Mouse (Mus musculus): ENCODE data around the gene Iqgap2. TPM values are rescaled to one million over a fixed set of nuclear protein-coding genes. Genes with fewer than 3 reads are reported as not detected.
A peak's percentile ranks its signal among the peaks of the same experiment; 100 is the strongest.

The Iqgap2 gene
- total RNA-seq, 2 experiments from 2014 or later, result 16.9 to 41.5 TPM

DNA sequence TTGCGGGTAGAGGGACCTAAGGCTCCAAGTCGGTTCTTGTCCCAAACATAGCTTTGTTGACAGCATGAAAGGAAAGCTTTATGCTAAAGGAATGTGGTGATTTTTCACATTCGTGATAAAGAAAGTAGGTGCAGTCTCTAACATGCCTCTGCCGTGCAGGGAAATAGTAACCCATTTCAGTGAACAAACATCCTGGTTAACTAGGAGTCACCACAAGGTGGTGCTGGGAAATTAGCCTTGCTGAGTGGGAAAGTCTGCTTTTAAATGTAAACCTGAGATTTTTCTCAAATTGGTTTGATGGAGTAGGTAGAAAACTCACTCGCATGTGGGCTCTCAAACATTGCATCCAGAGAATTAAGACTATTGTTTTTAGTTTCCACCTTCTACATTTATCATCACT lies 152.1 kb downstream of the Iqgap2 start:
- no peak for ATAC-seq (replicated peaks; ENCODE audit: low FRiP score, poor library complexity, severe bottlenecking)

DNA sequence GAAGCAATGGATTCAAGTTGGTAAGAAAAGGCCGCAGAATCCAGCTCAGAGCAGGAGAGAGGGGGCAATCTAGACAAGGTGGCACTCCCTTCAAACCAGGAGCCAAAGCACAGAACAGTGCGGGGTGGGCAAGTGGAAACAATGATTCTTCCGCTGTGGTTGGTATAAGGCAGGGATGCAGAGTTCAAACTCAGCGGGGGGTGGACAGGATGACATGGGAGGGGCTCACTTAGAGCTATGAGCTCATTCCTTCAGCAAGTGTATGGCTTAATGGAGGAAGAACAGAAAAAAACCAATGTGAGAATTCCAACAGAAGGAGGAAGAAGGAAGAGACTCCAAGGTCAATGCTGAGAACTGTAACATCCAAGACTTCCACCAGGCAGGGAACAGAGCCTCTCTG lies 161.2 kb downstream of the Iqgap2 start:
- no peak for ATAC-seq (replicated peaks; ENCODE audit: low FRiP score, poor library complexity, severe bottlenecking)

DNA sequence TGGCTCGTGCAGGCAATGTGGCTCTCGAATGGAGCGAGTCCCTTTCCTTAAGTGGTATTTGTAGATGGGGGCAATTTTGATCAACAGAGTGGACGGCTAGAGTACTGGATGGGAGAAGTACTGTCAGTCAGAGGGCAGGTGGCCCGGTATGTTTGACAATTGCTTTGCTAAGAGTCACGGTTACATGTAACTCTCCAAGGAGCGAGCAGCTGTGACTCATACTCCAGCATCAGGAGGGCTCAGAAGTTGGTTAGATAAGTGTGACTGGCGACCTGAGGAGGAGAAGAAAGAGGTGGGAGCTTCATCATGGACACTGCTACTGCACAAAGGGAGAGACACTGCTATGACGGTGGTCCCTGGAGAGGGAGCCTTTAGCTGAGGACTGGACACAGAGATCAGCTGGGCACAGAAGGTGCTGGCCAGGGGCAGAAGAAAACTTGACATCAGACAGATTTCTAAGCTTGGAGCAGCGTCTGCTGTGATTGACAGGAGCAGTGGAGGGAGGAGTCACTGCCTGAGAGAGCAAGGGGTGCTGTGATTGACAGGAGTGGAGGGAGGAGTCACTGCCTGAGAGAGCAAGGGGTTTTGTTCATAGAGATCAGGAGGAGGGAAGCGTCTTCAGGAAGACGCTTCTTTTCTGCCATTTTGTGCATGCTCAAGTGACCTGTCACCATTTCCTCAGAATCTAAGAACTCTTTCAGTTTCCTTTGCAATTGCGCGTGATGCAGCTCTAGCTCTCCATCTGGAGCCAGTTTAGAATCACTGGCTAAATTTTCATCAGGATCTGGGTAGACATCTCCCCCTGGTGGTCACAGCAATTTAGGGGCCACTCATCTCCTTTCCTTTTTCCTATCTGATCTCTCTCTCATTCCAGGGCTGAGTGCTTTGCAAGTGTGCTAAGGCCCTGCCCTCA lies 172.1 kb downstream of the Iqgap2 start:
- peak; percentile 87 for ATAC-seq (replicated peaks; ENCODE audit: low FRiP score, poor library complexity, severe bottlenecking)

DNA sequence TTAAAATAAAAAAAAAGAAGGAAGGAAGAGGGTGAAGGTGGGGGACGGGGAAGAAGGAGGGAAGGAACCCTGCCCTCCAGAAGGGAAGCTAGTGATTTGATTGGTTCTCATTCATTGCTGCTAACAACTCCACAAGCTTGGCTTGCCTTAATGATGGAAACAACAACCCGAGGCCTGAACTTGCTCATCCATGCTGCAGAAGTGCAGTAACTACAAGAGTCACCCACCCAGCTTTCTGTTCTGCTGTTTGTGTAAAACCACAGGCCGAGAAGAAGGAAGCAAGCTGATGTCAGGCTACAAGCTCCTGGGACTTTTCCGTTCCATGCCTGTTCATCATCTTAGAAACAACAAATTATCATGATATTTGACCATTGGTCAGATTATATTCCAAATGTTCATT lies 176.4 kb downstream of the Iqgap2 start:
- ATAC-seq (replicated peaks; ENCODE audit: low FRiP score, poor library complexity, severe bottlenecking), result no peak

DNA sequence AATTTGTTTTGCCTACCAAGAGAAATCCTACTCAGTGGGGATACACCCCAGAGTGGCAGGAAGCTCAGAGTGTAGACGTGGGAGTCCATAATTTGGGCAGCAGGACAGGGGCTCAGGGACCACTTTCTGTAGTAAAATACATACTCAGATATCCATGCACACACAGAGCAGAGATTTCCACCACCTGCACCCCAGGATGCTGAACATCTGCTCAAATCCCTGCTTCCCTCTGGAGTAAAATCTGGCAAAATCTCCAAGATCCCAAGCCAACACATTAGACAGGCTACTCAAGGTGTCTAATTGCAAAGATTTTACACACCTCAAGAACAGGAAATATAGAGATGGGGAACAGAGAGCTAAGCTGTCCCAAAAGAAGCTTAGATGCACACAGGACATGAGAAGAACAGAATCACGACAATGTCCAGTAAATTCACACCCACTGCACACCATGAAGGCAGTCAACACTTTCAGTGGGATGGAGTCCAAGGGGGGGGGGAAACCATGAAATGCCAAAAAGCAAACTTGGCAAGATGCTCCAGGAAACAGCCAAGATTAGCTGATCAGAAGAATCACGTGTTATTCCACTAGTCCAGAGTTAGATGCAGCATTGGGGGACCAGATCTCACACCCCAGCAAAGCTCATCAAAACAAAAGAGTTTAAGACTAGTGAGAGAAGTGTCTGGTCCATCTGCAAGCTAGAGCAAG lies 177.3 kb downstream of the Iqgap2 start:
- no peak for ATAC-seq (replicated peaks; ENCODE audit: low FRiP score, poor library complexity, severe bottlenecking)

DNA sequence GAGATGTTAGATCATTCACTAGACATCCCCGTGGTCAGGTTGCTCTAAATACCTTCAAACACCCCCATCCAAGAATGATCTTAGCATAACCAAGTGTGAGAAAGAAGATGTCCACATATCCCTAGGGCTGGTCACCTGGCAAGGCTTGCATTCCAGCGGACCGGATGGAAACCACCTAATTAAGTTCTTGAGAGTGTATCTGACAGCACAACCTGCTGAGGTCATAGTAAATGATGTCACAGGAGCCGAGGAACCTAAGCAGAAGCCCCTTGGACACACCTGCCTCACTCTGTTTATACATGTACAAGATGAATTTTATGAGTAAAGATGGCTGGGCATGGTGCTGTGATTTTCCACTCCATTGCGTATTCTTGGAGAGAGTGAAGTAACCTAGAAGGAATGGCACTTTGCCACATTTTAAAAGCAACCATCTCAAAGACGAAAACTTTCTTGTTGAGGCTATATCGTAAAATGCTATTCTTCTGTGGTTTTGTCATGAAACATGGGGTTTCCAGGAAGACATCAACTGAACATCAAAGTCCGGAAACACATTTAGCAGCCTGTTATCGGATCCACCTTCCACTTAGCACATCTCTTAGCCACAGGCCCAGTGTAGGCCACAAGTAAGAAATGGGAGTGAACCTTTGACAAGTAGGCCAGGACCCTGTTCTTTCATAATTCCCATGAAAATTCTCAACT lies 179.0 kb downstream of the Iqgap2 start:
- no peak for ATAC-seq (replicated peaks; ENCODE audit: low FRiP score, poor library complexity, severe bottlenecking)

DNA sequence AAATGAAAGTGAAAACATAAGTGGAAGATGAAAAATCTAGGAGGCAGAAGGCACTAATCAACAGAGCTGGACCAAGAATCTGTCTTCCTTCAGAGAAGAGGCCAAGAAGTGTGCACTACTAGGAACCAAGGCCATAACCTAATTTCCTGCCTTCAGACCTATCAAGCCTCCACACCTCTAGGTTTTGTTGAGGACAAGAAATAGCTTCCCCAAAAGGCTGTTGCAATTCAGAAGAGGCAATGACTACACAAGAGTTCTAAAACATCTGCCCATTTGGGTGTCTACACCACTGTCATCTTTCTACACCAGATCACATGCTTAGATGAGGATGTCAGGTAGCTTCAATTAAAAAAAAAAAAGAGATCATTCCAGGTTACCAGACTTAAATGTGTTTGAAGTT lies 179.7 kb downstream of the Iqgap2 start:
- ATAC-seq (replicated peaks; ENCODE audit: low FRiP score, poor library complexity, severe bottlenecking), result no peak

DNA sequence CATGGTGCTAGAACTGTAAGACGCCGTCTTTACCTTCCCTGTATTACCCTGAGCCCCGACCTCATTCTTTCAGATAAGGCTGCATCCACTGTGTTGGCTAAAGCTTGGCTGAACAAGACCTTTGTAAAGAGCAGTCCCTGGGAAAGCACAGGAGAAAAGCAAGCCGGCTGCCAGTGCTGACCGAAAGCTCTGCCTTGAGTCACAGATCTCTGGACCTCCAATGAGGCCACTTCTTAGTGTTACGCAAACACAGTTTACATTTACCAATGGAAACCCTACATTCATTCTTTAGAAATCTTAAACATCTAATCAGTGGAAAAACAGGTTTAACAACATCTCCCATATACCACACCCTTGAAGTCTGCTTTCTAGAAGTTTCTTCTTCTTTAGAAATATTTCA lies 186.1 kb downstream of the Iqgap2 start:
- no peak for ATAC-seq (replicated peaks; ENCODE audit: low FRiP score, poor library complexity, severe bottlenecking)

DNA sequence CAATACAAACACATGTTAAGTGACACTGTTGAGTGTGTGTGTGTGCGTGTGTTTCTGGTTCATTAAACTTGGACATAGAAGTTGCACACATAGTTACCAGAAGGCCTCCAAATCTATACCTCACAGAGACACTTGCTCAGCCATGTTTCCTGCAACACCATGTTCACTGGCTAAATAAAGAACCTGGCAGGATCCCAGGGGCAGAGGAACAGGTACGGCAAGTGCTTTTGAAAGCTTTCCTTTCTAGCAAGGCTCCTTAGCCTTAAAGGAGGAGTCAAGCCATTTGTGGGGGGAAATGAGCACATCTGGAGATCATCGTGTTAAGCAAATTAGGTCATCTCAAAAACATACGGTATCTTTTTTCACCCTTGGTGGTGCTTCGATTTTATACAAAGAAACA lies 188.3 kb downstream of the Iqgap2 start:
- no peak for ATAC-seq (replicated peaks; ENCODE audit: low FRiP score, poor library complexity, severe bottlenecking)

DNA sequence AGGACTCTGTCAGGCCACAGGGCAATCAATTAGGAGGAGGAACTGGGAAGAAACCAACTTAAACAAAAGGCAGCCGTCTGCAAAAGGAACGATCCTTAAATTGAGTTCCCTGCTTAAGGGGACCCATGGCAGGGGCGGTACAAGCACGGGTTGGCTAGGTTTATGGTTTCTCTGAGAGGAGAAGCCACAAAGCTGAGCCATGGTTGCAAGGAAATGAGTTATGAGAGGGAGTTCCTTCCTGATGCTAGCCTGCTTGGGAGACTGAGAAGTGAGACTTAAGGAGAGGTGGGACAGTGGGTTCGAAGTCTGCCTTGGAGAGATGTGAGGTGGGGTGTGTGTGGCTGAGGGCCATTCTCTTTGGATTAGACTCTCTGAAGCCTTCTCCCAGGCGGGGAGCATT lies 193.8 kb downstream of the Iqgap2 start:
- ATAC-seq (replicated peaks; ENCODE audit: low FRiP score, poor library complexity, severe bottlenecking), result no peak

DNA sequence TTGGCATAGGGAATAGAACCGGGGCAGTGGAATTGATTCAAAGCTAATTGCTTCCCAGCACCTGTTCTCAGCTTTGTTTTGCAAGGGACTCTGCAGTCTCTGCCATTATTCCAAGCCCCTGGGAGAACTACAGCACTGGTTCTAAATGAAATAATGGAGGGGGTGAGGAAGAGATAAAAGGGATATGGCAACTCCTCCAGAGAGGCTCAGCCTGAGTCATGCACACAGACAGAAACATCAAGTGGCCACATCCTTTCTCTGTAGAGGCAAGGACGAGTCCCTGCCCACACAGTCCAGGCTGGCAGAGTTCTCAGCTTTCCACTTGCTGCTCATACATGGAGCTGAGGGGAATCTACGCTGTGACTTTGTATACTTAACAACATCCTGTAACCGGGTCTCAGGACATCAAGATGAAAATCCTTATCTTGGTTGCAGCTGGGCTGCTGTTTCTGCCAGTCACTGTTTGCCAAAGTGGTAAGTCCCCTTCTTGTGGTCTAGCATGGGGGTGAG lies 195.0 kb downstream of the Iqgap2 start, which contains the start of gene F2rl2:
Gene F2rl2 (plus strand): TSS at position 200 of the 510 bp plus-strand sequence.
- peak; percentile 46 for ATAC-seq (replicated peaks; ENCODE audit: low FRiP score, poor library complexity, severe bottlenecking)

DNA sequence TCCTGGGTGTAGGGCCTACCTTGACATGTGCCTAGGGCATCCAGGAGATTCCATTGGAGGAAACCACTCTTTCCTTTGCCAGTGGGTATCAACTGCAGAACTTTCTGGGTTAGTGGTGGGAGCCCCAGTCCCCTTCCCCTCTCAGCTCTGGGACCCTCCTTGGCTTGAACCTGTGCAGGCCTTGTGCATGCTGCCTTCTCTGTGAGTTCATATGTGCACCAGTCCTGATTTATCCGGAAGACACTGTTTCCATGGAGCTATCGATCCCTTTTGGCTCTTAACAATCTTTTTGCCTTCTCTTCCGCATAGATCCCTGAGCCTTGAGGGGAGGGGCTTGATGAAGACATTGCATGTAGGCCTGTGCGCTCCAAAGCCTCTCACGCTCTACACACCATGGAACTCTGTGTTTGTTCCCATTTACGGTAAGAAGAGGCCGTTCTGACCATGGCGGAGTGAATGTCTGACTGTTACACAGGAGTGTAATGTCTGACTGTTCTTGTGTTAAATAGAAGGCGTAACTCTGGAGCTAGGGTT lies 195.5 kb downstream of the Iqgap2 start:
- no peak for ATAC-seq (replicated peaks; ENCODE audit: low FRiP score, poor library complexity, severe bottlenecking)

DNA sequence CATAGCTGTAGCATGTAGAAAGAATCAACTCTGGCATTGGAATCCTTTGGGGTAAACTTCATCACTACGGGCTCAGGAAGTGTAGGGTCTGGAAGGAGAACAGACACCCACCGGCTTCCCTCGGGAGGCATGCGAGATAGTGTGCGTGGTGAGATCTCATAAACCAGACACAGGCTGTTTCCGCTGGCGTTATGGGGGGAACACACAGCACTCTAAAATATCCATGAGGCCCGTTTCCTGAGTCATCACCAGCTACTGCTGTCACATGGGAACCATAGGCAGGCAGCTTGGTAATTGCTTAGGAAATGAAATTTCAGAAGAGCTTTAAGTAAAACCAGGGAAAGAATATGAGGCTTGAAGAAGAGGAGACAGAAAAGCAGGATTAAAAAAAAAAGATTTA lies 199.5 kb downstream of the Iqgap2 start:
- ATAC-seq (replicated peaks; ENCODE audit: low FRiP score, poor library complexity, severe bottlenecking), result no peak

DNA sequence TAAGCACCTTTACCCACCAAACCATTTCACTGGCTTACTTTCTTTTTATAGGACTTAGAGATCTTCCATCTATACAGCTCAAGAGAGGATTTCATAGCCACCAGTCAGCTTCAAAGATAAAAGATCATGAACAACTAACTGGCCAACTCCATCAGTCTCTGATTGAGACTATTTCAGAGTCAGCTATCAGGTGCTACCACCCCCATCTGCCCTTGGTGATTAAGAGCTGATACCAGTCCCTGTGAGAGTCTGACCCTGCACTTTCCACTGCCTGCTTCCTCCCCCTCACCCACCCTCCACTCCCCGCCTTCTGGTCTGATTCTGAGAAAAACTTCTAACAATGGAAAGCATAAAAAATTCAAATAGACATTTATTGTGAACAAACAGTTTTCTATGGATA lies 203.1 kb downstream of the Iqgap2 start:
- peak; percentile 76 for ATAC-seq (replicated peaks; ENCODE audit: low FRiP score, poor library complexity, severe bottlenecking)

DNA sequence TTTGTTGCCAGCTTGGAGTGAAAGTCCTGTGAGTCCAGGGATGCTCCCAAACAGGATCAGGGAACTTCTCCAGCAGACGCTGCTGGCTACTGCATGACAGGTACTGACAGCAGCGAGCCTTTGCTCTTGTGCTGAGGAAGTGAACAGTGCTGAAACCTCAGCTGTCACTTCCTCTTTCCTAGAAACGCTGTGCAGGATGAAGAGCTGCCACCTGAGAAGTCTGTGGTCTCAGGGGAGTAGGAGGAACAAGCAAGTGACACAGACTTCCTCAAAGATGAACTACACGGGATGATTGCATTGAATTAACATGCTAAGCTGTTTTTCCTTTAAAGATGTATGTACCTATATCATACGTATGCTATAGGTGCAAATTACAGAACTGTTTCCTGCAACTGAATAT lies 206.0 kb downstream of the Iqgap2 start:
- no peak for ATAC-seq (replicated peaks; ENCODE audit: low FRiP score, poor library complexity, severe bottlenecking)

DNA sequence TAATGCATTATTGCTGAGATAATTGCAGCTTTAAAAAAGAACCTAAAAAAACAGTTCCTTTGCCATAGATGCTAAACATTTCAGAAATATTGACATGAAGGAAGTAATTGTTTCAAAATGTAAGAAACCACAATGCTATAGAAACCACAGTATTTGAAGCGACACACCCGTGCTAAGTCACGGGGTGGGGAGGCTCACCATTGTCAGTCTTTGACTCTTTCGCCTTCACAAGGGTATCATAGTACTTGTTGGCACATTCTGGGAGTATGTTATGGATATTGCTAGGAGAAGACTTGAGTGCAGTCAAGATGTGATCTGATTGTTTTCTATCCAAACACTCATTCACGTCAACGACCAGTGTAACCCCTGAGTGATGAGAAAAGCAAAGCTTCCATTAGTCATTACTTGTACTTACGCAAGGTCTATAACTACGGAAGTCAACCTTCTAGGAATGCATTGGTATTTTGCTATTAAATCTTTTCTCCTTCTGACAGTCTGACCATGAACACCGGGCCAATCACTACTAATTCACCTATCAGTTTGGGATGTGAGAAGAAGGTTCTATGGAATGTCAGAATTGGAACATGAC lies 207.0 kb downstream of the Iqgap2 start:
- no peak for ATAC-seq (replicated peaks; ENCODE audit: low FRiP score, poor library complexity, severe bottlenecking)

DNA sequence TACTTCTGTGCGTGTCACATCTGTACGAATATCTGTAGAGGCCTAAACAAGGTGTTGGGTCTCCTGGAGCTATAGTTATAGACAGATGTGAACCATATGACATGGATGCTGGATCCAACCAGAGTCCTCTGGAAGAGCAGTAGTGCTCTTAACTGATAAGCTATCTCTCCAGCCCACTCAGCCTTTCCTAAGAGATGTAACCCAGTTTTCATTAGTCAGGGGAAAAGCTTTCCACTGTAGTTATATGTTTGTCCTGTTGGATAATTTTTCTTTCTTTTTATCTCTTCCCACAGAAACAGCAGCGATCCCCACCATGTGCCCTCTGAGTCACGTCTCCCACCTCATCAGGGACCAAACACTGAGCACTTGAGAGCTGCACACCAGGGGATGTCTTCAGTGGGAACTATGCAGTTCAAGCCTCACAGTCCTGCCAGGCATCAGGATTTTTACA lies 212.2 kb downstream of the Iqgap2 start:
- peak; percentile 94 for ATAC-seq (replicated peaks; ENCODE audit: low FRiP score, poor library complexity, severe bottlenecking)

DNA sequence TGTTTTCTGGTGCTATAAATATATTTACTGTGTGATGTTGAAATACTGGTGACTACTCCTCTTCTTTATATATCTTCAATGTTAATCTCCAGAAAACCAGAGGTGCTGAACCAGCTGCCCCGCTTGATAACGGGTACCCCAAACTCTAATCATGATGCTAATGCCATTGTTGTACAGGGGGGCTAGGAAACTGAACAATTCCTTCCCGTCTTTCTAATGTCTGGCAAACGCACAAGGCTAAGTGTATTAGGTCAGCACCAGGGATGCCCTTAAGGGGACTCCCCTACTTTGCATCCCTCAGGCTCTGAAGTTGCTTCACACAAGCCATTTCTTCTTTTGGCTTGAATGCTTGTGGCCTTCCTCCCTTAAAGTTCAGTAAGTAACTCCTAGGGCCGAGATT lies 212.6 kb downstream of the Iqgap2 start:
- peak; percentile 53 for ATAC-seq (replicated peaks; ENCODE audit: low FRiP score, poor library complexity, severe bottlenecking)

DNA sequence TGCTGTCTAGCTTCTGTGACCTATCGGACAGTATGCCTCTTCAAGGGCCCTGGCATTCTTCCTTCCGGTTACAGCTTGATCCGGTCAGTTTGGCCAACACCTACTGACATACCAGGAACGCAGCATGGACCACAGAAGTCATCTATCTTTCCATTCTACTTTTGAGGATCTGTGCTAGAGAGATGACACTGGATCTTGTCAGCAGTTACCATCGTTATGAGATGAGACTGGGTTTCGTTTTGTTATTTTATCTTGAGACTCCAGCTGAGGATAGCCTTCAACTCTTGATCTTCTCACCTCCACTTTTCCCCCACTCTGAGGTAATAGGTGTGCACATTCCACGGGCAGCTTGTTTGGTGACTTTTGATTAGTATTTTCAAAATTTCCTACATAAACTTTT lies 219.3 kb downstream of the Iqgap2 start:
- peak; percentile 40 for ATAC-seq (replicated peaks; ENCODE audit: low FRiP score, poor library complexity, severe bottlenecking)

Measured in erythroblast, adult 5-6 weeks (primary cell).